Mouse (Mus musculus): ENCODE results near the gene Lpin2. TPM values are rescaled to one million over a fixed set of nuclear protein-coding genes. Genes with fewer than 3 reads are reported as not detected.

The Lpin2 gene
- polyA plus RNA-seq, 1 experiment from 2014 or later, result 38.4 TPM

- 81% methylated on average over 6 of the region's 6 CpGs for WGBS
- Histone ChIP-seq H3K27me3 (no peaks in the 10 kb centered on the region), H3K4me1 (no peaks in the 10 kb centered on the region), H3K9me3 (no peaks in the 10 kb centered on the region), H3K4me3 (no peak overlapping the region), H3K4me2 (replicated peaks) (no peak overlapping the region), H3K9ac (replicated peaks) (no peak overlapping the region), H3K27ac (replicated peaks) (no peak overlapping the region), H3K36me3 (no peaks in the 10 kb centered on the region)
- no peak for ATAC-seq (replicated peaks)
These were observed 103.6 kb downstream of the Lpin2 start for GRCm38 (mm10) chr17:71285929-71286328.

GRCm38 (mm10) chr17:71287586-71287985, 105.2 kb downstream of the Lpin2 start:
- Histone ChIP-seq H3K4me3 (no peak overlapping the region), H3K36me3 (no peaks in the 10 kb centered on the region), H3K9me3 (no peaks in the 10 kb centered on the region), H3K27me3 (no peaks in the 10 kb centered on the region), H3K4me1 (no peaks in the 10 kb centered on the region), H3K4me2 (replicated peaks) (no peak overlapping the region), H3K9ac (replicated peaks) (no peak overlapping the region), H3K27ac (replicated peaks) (no peak overlapping the region)
- no peak for ATAC-seq (replicated peaks)
- WGBS, result 98% methylated on average over 7 of the region's 7 CpGs

GRCm38 (mm10) chr17:71288145-71288758, 105.9 kb downstream of the Lpin2 start:
- no peaks in the 10 kb centered on the region for H3K4me1 ChIP-seq
- no peaks in the 10 kb centered on the region for H3K9me3 ChIP-seq
- H3K27ac ChIP-seq (replicated peaks), result no peak overlapping the region
- 93% methylated on average over 11 of the region's 11 CpGs for whole genome bisulfite sequencing
- ATAC-seq (replicated peaks), result no peak
- H3K27me3 ChIP-seq, result no peaks in the 10 kb centered on the region
- no peaks in the 10 kb centered on the region for H3K36me3 ChIP-seq
- no peak overlapping the region for H3K4me3 ChIP-seq
- no peak overlapping the region for H3K4me2 ChIP-seq (replicated peaks)
- no peak overlapping the region for H3K9ac ChIP-seq (replicated peaks)

GRCm38 (mm10) chr17:71288808-71289548, 106.6 kb downstream of the Lpin2 start:
- Histone ChIP-seq H3K27ac (replicated peaks) (no peak overlapping the region), H3K4me2 (replicated peaks) (no peak overlapping the region), H3K27me3 (no peaks in the 10 kb centered on the region), H3K4me1 (no peaks in the 10 kb centered on the region), H3K9ac (replicated peaks) (no peak overlapping the region), H3K36me3 (no peaks in the 10 kb centered on the region), H3K4me3 (no peak overlapping the region), H3K9me3 (no peaks in the 10 kb centered on the region)
- ATAC-seq (replicated peaks), result no peak
- 73% methylated on average over 10 of the region's 10 CpGs for WGBS

GRCm38 (mm10) chr17:71289572-71290176, 107.3 kb downstream of the Lpin2 start:
- no peak overlapping the region for H3K27ac ChIP-seq (replicated peaks)
- no peak for ATAC-seq (replicated peaks)
- no peak overlapping the region for H3K9ac ChIP-seq (replicated peaks)
- H3K4me2 ChIP-seq (replicated peaks), result no peak overlapping the region
- no peaks in the 10 kb centered on the region for H3K36me3 ChIP-seq
- H3K27me3 ChIP-seq, result no peaks in the 10 kb centered on the region
- WGBS, result 56% methylated on average over 6 of the region's 6 CpGs
- no peaks in the 10 kb centered on the region for H3K9me3 ChIP-seq
- H3K4me3 ChIP-seq, result no peak overlapping the region
- no peaks in the 10 kb centered on the region for H3K4me1 ChIP-seq

GRCm38 (mm10) chr17:71290486-71291410, 108.4 kb downstream of the Lpin2 start:
- Histone ChIP-seq H3K9ac (replicated peaks) (no peak overlapping the region), H3K4me1 (no peaks in the 10 kb centered on the region), H3K4me2 (replicated peaks) (no peak overlapping the region), H3K9me3 (no peaks in the 10 kb centered on the region), H3K27me3 (no peaks in the 10 kb centered on the region), H3K4me3 (no peak overlapping the region), H3K27ac (replicated peaks) (no peak overlapping the region), H3K36me3 (no peaks in the 10 kb centered on the region)
- 84% methylated on average over 7 of the region's 7 CpGs for WGBS
- ATAC-seq (replicated peaks), result no peak

- no peak overlapping the region for H3K4me2 ChIP-seq (replicated peaks)
- H3K4me3 ChIP-seq, result no peak overlapping the region
- no peak overlapping the region for H3K27ac ChIP-seq (replicated peaks)
- H3K9ac ChIP-seq (replicated peaks), result no peak overlapping the region
- no peak for ATAC-seq (replicated peaks)
- H3K27me3 ChIP-seq, result no peaks in the 10 kb centered on the region
- H3K9me3 ChIP-seq, result no peaks in the 10 kb centered on the region
- 96% methylated on average over 6 of the region's 6 CpGs for WGBS
- no peaks in the 10 kb centered on the region for H3K36me3 ChIP-seq
- H3K4me1 ChIP-seq, result no peaks in the 10 kb centered on the region
These were observed 109.6 kb downstream of the Lpin2 start for GRCm38 (mm10) chr17:71291897-71292420.

- H3K4me2 ChIP-seq (replicated peaks), result no peak overlapping the region
- 73% methylated on average over 4 of the region's 4 CpGs for WGBS
- ATAC-seq (replicated peaks), result no peak
- no peaks in the 10 kb centered on the region for H3K36me3 ChIP-seq
- H3K27me3 ChIP-seq, result no peaks in the 10 kb centered on the region
- no peaks in the 10 kb centered on the region for H3K9me3 ChIP-seq
- no peak overlapping the region for H3K9ac ChIP-seq (replicated peaks)
- H3K27ac ChIP-seq (replicated peaks), result no peak overlapping the region
- no peak overlapping the region for H3K4me3 ChIP-seq
- H3K4me1 ChIP-seq, result no peaks in the 10 kb centered on the region
These were observed 110.5 kb downstream of the Lpin2 start for GRCm38 (mm10) chr17:71292897-71293296.

GRCm38 (mm10) chr17:71294570-71294969, 112.2 kb downstream of the Lpin2 start:
- no peak overlapping the region for H3K27ac ChIP-seq (replicated peaks)
- H3K4me3 ChIP-seq, result no peak overlapping the region
- H3K27me3 ChIP-seq, result no peaks in the 10 kb centered on the region
- H3K9ac ChIP-seq (replicated peaks), result no peak overlapping the region
- no peaks in the 10 kb centered on the region for H3K4me1 ChIP-seq
- ATAC-seq (replicated peaks), result no peak
- WGBS, result 76% methylated on average over 3 of the region's 3 CpGs
- no peaks in the 10 kb centered on the region for H3K36me3 ChIP-seq
- H3K9me3 ChIP-seq, result no peaks in the 10 kb centered on the region
- no peak overlapping the region for H3K4me2 ChIP-seq (replicated peaks)

Measured in forebrain, embryonic 15.5 days (tissue).